Mouse (Mus musculus) forebrain, embryonic 13.5 days (tissue): Measurements from ENCODE around the gene AL607142.1. TPM values are rescaled to one million over a fixed set of nuclear protein-coding genes. Genes with fewer than 3 reads are reported as not detected.

Source experiments
- ATAC-seq: fragments of 200-750 bp; cut with Nextera tagmentation; 2 replicates; pipeline ENCODE4 v1.8.0; 2017
- H3K27ac ChIP-seq: fragments of 300-500 bp; sonication (generic); 2 replicates; pipeline ENCODE4 v1.5.1; 2015; ENCODE audit warnings: inconsistent platforms, mild to moderate bottlenecking, moderate library complexity
- H3K27me3 ChIP-seq: fragments of 300-500 bp; sonication (generic); 2 replicates; pipeline ENCODE4 v1.6.1; 2015; ENCODE audit warnings: mild to moderate bottlenecking, inconsistent platforms
- H3K36me3 ChIP-seq: fragments of 300-500 bp; sonication (generic); 2 replicates; pipeline ENCODE4 v1.6.1; 2015; ENCODE audit warnings: mild to moderate bottlenecking, inconsistent platforms; ENCODE audit not compliant: poor library complexity, severe bottlenecking
- H3K4me1 ChIP-seq: fragments of 300-500 bp; sonication (generic); 2 replicates; pipeline ENCODE4 v1.6.1; 2015; ENCODE audit warnings: inconsistent platforms
- H3K4me2 ChIP-seq: fragments of 300-500 bp; sonication (generic); 2 replicates; pipeline ENCODE4 v1.6.1; 2015; ENCODE audit warnings: inconsistent platforms, mild to moderate bottlenecking, moderate library complexity
- H3K4me3 ChIP-seq: fragments of 300-500 bp; sonication (generic); 2 replicates; pipeline ENCODE4 v1.5.1; 2015; ENCODE audit warnings: mild to moderate bottlenecking, inconsistent platforms
- H3K9ac ChIP-seq: fragments of 300-500 bp; sonication (generic); 2 replicates; pipeline ENCODE4 v1.6.1; 2015; ENCODE audit warnings: mild to moderate bottlenecking, inconsistent platforms
- H3K9me3 ChIP-seq: fragments of 300-500 bp; sonication (generic); replicated peaks from 2 replicates; pipeline ENCODE4 v1.6.1; 2016; ENCODE audit warnings: inconsistent platforms
- WGBS: fragments of 180-500 bp; shearing (Covaris S2); methylation state at CpG from one replicate; pipeline ENCODE4 v1.1.7; 2015; 5-methylcytosine and 5-hydroxymethylcytosine counted together
- polyA plus RNA-seq: library from polyadenylated mRNA; unstranded; fragments of >200 nt; fragmentation: Nextera tagmentation; extraction: Ambion mirVana; gene quantifications from 2 replicates; pipeline ENCODE4 v1.2.1, GENCODE M21; 2015

The AL607142.1 gene
- polyA plus RNA-seq, 1 experiment from 2014 or later, result not detected

DNA sequence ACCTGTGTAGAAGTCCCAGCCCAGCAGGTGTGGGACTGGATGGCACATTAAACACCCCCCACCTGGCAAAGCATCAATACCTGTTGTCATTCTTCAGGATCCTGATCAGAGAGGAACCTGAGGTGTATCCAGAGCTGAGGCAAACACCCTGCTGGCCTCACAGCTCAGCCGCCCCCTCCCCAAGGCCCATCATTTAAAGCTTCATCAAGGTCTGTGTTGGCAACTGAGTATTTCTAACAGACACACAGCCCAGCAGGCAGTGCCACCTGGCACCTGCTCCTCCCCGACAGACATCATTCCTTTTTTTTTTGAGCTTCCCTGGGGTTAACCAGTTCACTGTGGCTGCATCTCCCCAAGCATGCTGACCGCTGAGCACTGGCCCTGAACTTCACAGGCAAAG is 50.7 kb downstream of the AL607142.1 start:
- WGBS, result 94% methylated on average over 3 of the region's 3 CpGs
- Histone ChIP-seq H3K9me3 (no peaks in the 10 kb centered on the region), H3K36me3 (no peaks in the 10 kb centered on the region), H3K27ac (no peak overlapping the region), H3K9ac (no peak overlapping the region), H3K4me1 (no peaks in the 10 kb centered on the region), H3K27me3 (no peaks in the 10 kb centered on the region), H3K4me2 (no peak overlapping the region), H3K4me3 (no peak overlapping the region)
- no peak for ATAC-seq

DNA sequence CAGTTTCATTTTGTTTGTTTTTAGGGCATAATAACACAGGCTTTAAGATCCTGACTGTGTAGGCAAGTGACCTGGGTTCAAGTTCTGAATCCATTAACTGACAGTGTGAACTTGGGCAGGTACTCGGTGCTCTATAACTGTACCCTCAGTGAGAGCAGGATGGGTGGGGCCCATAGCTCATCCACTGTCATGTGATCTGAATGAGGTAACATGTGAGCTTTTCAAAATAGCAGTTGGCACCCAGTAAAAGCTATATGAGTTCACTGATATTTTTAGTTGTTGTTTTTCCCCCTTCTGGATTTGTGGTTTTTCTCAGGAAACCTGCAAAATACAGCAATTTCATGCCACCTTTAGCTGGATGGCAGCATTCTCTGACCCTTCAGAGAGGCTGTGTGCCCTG is 51.5 kb downstream of the AL607142.1 start:
- Histone ChIP-seq H3K4me3 (no peak overlapping the region), H3K4me2 (no peak overlapping the region), H3K9ac (no peak overlapping the region), H3K27ac (no peak overlapping the region), H3K27me3 (no peaks in the 10 kb centered on the region), H3K4me1 (no peaks in the 10 kb centered on the region), H3K9me3 (no peaks in the 10 kb centered on the region), H3K36me3 (no peaks in the 10 kb centered on the region)
- no peak for ATAC-seq
- WGBS, result 91% methylated on average over 1 of the region's 1 CpGs

DNA sequence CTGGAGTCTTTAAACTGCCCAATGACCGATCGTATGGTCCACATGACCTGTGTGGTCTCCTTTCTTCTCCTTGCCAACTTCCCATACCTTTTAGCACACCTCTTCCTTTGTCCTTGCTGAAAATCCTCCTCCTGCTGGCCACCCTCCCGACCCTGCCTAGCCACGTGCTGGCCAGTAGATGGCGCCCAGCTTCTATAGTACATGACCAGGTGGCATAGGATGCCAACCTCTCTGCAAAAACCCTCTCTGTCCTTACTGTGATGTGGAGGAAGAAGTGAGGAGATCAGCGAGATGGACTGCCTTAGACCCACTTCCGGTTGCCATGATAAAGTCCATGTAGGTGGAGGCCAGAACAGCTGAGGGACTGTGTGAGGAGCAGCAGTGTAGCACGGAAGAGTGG is 55.5 kb downstream of the AL607142.1 start:
- Histone ChIP-seq H3K4me3 (no peak overlapping the region), H3K27ac (no peak overlapping the region), H3K36me3 (no peaks in the 10 kb centered on the region), H3K4me2 (no peak overlapping the region), H3K27me3 (no peaks in the 10 kb centered on the region), H3K9me3 (no peaks in the 10 kb centered on the region), H3K4me1 (no peaks in the 10 kb centered on the region), H3K9ac (no peak overlapping the region)
- ATAC-seq, result peak; percentile 73
- 34% methylated on average over 8 of the region's 8 CpGs for WGBS

DNA sequence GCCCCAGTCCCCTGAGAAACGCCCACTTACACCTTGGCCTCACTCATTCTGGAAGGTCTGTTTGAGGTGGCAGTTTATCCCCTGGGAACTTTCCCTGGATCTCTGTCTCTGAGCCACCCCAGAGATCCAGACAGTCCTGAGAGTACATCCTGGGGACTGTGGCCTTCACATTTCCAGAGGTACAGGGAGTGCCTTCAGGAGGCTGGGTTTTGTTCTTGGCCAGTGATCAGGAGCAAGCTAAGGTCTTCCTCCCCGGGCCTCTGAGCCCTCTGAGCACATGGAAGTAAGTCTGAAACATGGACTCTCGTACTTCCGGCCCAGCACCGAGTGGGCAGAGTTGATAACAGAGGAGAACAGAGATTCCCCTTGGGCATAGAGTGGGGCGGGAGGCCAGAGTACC is 59.9 kb downstream of the AL607142.1 start:
- H3K9ac ChIP-seq, result no peak overlapping the region
- H3K4me3 ChIP-seq, result no peak overlapping the region
- no peaks in the 10 kb centered on the region for H3K9me3 ChIP-seq
- no peak for ATAC-seq
- 85% methylated on average over 6 of the region's 6 CpGs for WGBS
- H3K36me3 ChIP-seq, result no peaks in the 10 kb centered on the region
- no peaks in the 10 kb centered on the region for H3K27me3 ChIP-seq
- no peaks in the 10 kb centered on the region for H3K4me1 ChIP-seq
- H3K27ac ChIP-seq, result no peak overlapping the region
- H3K4me2 ChIP-seq, result no peak overlapping the region

DNA sequence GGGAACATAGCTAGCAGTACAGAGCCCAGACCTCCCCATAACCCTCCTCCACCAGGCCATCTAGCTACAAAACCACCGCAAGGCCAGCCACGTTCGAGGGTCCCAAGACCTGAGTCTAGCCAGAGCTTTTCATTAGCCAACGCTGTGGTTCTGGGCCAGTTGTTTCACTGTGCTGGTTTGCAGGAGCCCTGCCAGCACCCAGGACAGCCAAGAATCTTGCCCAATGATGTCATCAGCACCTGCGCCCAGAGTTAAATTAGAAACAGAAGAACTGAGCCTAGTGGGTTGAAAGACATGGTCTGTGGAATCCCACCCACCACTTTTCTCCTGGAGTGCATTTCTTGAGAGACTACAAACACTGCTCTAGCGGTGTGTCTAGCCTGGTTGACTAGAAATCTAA is 61.3 kb downstream of the AL607142.1 start:
- ATAC-seq, result no peak
- 89% methylated on average over 6 of the region's 6 CpGs for WGBS
- Histone ChIP-seq H3K27ac (no peak overlapping the region), H3K4me1 (peaks cover 3% of the 10 kb centered on the region; the same call in 1 of the 2 replicates), H3K36me3 (no peaks in the 10 kb centered on the region), H3K4me3 (no peak overlapping the region), H3K4me2 (no peak overlapping the region), H3K27me3 (no peaks in the 10 kb centered on the region), H3K9ac (no peak overlapping the region), H3K9me3 (no peaks in the 10 kb centered on the region)

DNA sequence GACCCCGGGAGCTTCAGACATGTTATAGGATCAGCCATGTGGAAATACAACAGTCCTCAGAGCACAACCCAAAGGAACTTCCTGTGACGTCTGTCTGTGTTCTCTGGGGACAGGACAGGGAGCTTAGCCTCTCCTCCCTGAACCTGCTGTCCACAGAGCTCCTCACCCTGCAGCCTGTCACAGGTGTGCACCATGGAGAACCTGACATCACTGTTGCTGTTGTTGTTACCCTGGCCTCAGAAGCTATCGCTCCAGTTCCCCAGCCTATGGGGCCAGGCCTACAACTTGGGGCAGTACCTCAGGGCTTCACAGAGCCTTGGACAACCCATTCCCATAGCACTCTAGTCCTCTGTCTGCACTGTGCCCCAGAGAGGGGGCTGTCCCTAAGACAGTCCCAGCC is 62.5 kb downstream of the AL607142.1 start:
- H3K27ac ChIP-seq, result no peak overlapping the region
- no peaks in the 10 kb centered on the region for H3K27me3 ChIP-seq
- no peak for ATAC-seq
- no peak overlapping the region for H3K9ac ChIP-seq
- no peaks in the 10 kb centered on the region for H3K9me3 ChIP-seq
- H3K4me3 ChIP-seq, result no peak overlapping the region
- H3K36me3 ChIP-seq, result no peaks in the 10 kb centered on the region
- H3K4me1 ChIP-seq, result peaks cover 13% of the 10 kb centered on the region
- WGBS, result 88% methylated on average over 3 of the region's 3 CpGs
- no peak overlapping the region for H3K4me2 ChIP-seq

DNA sequence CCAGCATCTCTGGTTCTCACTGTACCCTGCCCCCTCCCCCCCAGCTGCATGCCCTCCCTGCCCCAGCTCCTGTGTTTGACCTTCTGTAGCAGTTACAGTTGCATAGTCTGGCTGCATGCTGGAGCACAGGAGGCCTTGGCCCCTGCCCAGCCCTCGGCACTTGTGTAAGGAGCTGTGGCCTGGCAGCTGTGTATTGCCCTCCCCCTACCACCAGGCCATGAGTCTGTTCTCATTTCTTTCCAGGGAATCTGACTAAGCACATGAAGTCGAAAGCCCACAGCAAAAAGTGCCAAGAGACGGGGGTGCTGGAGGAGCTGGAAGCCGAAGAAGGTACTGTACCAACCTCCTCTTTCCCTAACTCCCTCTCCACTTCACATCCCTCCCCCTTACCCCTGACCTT is 63.2 kb downstream of the AL607142.1 start:
- Histone ChIP-seq H3K27me3 (no peaks in the 10 kb centered on the region), H3K9me3 (no peaks in the 10 kb centered on the region), H3K4me2 (no peak overlapping the region), H3K4me1 (peaks cover 13% of the 10 kb centered on the region), H3K36me3 (no peaks in the 10 kb centered on the region), H3K27ac (no peak overlapping the region), H3K4me3 (no peak overlapping the region), H3K9ac (no peak overlapping the region)
- no peak for ATAC-seq
- WGBS, result 77% methylated on average over 4 of the region's 4 CpGs

DNA sequence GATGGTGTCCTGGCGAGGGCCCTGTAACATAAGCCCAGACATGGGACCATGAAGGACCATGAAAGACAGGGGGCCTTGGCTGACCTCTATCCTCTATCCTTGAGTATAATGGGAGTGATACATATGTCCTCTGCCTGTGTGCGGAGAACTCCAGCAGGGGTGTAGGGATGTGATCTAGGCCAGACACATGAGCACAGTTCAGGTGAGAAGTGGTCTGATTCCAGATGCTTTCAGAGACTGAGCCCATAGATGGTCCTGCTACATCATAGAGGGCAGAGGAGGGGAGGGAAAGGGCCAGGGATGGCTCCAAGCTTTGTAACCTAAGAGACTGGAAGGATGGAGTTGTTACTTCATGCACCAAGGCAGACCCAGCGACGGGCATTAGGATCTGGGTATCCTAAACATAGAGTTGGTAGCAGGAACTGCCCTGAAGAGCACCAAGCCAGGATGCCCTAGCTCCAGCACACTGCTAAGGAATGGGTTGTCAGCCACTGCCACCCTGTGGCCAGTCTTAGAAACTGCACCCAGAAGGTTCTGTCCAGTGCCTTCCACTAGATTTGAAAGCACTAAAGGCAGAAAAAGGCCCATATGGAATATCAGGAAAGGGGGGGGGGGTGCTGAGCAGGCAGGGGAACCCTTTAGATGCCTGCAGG is 64.6 kb downstream of the AL607142.1 start:
- H3K36me3 ChIP-seq, result no peaks in the 10 kb centered on the region
- H3K4me2 ChIP-seq, result no peak overlapping the region
- H3K4me1 ChIP-seq, result peaks cover 13% of the 10 kb centered on the region
- H3K9ac ChIP-seq, result 0 out of 2 replicates have a peak overlapping the region, but pooled peaks have one; percentile 2
- H3K9me3 ChIP-seq, result no peaks in the 10 kb centered on the region
- H3K27ac ChIP-seq, result no peak overlapping the region
- 46% methylated on average over 4 of the region's 4 CpGs for WGBS
- no peaks in the 10 kb centered on the region for H3K27me3 ChIP-seq
- peak; percentile 74 for ATAC-seq
- no peak overlapping the region for H3K4me3 ChIP-seq

DNA sequence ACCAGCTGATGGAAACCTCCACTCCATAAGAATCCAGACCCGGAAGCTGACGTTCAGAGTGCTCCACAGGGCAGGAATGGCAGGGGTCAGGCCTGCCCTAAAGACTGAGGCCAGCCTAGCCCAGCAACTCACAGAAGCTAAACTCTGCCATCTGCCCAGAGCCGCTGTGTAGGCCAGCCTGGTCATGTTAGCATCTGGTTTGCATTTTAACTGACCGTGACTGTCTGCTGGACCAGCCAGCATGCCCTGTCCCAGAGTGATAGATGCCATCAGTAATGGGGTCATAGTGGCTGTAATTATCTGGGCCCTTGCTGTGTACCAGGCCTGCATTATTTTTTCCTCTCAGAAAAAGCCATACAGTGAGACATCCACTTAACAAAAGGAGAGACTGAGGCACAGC is 66.1 kb downstream of the AL607142.1 start:
- H3K36me3 ChIP-seq, result no peaks in the 10 kb centered on the region
- no peaks in the 10 kb centered on the region for H3K27me3 ChIP-seq
- no peak overlapping the region for H3K4me2 ChIP-seq
- H3K27ac ChIP-seq, result no peak overlapping the region
- 84% methylated on average over 4 of the region's 4 CpGs for WGBS
- no peaks in the 10 kb centered on the region for H3K9me3 ChIP-seq
- no peak overlapping the region for H3K4me3 ChIP-seq
- H3K9ac ChIP-seq, result no peak overlapping the region
- peaks cover 13% of the 10 kb centered on the region for H3K4me1 ChIP-seq
- no peak for ATAC-seq

DNA sequence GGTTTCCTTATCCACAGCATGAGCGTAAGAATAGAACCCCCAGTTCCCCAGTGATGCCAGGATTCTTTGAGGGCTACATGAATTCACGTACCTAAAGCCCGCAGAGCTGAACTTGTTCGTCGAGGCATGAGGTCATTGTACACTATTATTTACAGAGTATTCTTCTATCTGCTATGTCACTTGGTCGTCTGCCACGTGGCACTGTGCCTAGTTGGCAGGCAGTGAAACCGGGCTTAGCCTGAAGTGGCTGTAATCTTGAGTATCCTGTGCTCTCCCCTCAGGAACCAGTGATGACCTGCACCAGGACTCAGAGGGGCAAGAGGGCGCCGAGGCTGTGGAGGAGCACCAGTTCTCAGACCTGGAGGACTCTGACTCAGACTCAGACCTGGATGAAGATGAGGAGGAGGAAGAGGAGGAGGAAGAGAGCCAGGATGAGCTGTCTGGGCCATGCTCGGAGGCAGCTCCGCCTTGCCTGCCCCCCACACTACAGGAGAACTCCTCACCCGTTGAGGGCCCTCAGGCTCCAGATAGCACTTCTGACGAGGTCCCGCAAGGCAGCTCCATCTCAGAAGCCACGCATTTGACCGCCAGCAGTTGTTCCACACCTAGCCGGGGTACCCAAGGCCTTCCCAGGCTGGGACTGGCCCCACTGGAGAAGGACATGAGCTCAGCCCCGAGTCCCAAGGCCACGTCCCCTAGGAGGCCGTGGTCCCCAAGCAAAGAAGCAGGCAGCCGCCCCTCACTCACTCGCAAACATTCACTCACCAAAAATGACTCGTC is 66.8 kb downstream of the AL607142.1 start:
- Histone ChIP-seq H3K27ac (no peak overlapping the region), H3K4me2 (no peak overlapping the region), H3K36me3 (no peaks in the 10 kb centered on the region), H3K4me3 (no peak overlapping the region), H3K9me3 (no peaks in the 10 kb centered on the region), H3K27me3 (no peaks in the 10 kb centered on the region), H3K4me1 (peaks cover 13% of the 10 kb centered on the region), H3K9ac (no peak overlapping the region)
- 69% methylated on average over 24 of the region's 24 CpGs for WGBS
- ATAC-seq, result no peak

DNA sequence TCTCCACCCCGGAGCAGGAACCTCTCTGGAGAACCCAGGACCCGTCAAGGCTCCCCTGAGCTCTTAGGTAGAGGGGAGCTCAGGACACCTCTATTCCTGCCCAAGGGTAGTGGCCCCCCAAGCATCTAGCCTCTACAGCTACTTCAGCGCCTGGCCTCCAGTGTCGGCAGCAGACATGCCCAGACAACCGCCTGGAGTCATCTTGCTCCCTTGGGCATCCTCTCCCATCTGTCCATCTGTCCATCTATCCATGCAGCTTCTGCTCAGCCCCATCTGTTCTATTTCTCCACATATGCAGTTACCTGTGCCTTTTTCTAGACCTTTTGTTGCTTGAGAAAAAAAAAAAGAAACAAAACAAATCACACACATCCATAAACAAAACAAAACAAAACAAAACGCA is 69.4 kb downstream of the AL607142.1 start:
- Histone ChIP-seq H3K36me3 (no peaks in the 10 kb centered on the region), H3K9ac (no peak overlapping the region), H3K9me3 (no peaks in the 10 kb centered on the region), H3K4me1 (peaks cover 13% of the 10 kb centered on the region), H3K4me3 (no peak overlapping the region), H3K27ac (no peak overlapping the region), H3K4me2 (no peak overlapping the region), H3K27me3 (no peaks in the 10 kb centered on the region)
- 85% methylated on average over 6 of the region's 6 CpGs for WGBS
- ATAC-seq, result no peak

DNA sequence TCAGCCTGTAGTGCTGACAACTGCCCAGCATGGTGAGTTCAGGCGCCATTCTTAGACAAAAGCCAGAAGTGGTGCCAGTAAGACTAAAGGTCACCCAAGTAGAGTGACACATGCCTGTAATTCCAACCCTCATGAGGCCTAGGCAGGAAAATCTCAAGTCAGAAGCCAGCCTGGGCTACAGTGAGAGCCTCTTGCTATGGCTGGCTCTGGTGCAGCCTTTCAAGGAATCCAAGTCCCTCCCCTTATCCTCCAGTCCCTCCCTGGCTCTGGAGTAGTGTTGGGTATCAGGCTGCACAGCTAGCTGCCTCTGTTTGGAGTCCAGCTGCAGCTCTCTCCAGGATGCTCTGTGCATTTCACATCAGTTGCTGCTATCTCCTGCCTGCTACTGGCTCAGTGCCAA is 77.0 kb downstream of the AL607142.1 start:
- ATAC-seq, result peak; percentile 24; the same call in 1 of the 2 replicates
- Histone ChIP-seq H3K27ac (no peak overlapping the region), H3K27me3 (no peaks in the 10 kb centered on the region), H3K4me1 (peaks cover 11% of the 10 kb centered on the region), H3K9me3 (no peaks in the 10 kb centered on the region), H3K4me3 (no peak overlapping the region), H3K36me3 (no peaks in the 10 kb centered on the region), H3K9ac (no peak overlapping the region), H3K4me2 (no peak overlapping the region)
- WGBS, result 77% methylated on average over 1 of the region's 1 CpGs
